Mouse (Mus musculus) kidney, embryonic 16.5 days (tissue): ENCODE data around the gene Ccdc122. TPM values are rescaled to one million over a fixed set of nuclear protein-coding genes. Genes with fewer than 3 reads are reported as not detected.
"Not testable (repeated sequence)": the region's sequence is repeated elsewhere in the genome, so short reads cannot be mapped to it uniquely, and the experiment has no call there.

Experiments used
- ATAC-seq: fragments of 200-750 bp; cut with Nextera tagmentation; 2 replicates; pipeline ENCODE4 v1.8.0; 2017; ENCODE audit warnings: moderate TSS enrichment; ENCODE audit not compliant: low FRiP score, low TSS enrichment
- H3K27ac ChIP-seq: fragments of 300-500 bp; sonication (generic); 2 replicates; pipeline ENCODE4 v1.5.1; 2014; ENCODE audit warnings: low read length
- H3K27me3 ChIP-seq: fragments of 300-500 bp; sonication (generic); 2 replicates; pipeline ENCODE4 v1.6.1; 2014; ENCODE audit warnings: low read length, control low read depth, mixed read lengths; ENCODE audit not compliant: insufficient read depth
- H3K36me3 ChIP-seq: fragments of 300-500 bp; sonication (generic); 2 replicates; pipeline ENCODE4 v1.6.1; 2014; ENCODE audit warnings: low read length, control low read depth, mixed read lengths; ENCODE audit not compliant: insufficient read depth
- H3K4me1 ChIP-seq: fragments of 300-500 bp; sonication (generic); 2 replicates; pipeline ENCODE4 v1.6.1; 2014; ENCODE audit warnings: low read length, control low read depth, mixed read lengths; ENCODE audit not compliant: insufficient read depth
- H3K4me2 ChIP-seq: fragments of 300-500 bp; sonication (generic); replicated peaks from 2 replicates; pipeline ENCODE4 v1.6.1; 2014; ENCODE audit warnings: low read depth, low read length
- H3K4me3 ChIP-seq: fragments of 300-500 bp; sonication (generic); 2 replicates; pipeline ENCODE4 v1.5.1; 2014; ENCODE audit warnings: mild to moderate bottlenecking, low read length
- H3K9ac ChIP-seq: fragments of 300-500 bp; sonication (generic); replicated peaks from 2 replicates; pipeline ENCODE4 v1.6.1; 2014; ENCODE audit warnings: low read length
- H3K9me3 ChIP-seq: fragments of 300-500 bp; sonication (generic); 2 replicates; pipeline ENCODE4 v1.6.1; 2016; ENCODE audit warnings: low read length, control low read depth
- WGBS: fragments of 180-500 bp; shearing (Covaris S2); extraction: QIAGEN DNeasy Blood & Tissue Kit; methylation state at CpG from one replicate; pipeline ENCODE4 v1.1.7; 2014; 5-methylcytosine and 5-hydroxymethylcytosine counted together
- polyA plus RNA-seq: library from polyadenylated mRNA; unstranded; fragments of >200 nt; fragmentation: Nextera tagmentation; extraction: Ambion mirVana; gene quantifications from 2 replicates; pipeline ENCODE4 v1.2.1, GENCODE M21; 2015

The Ccdc122 gene
- polyA plus RNA-seq = 1.2 and 2.2 TPM in 2 replicates

- peak; percentile 91 for ATAC-seq
- H3K4me3 ChIP-seq = peak within 1 kb of the TSS; percentile 56
- H3K9ac ChIP-seq = peak within 1 kb of the TSS; percentile 68
- under 1% methylated on average over 83 of the region's 86 CpGs for WGBS
- no peak within 1 kb of the TSS for H3K27ac ChIP-seq
- H3K4me1 ChIP-seq = peaks cover 4% of the 10 kb centered on the region; the same call in 1 of the 2 replicates
- H3K9me3 ChIP-seq = no peaks in the 10 kb centered on the region
- peak within 1 kb of the TSS; percentile 90 for H3K4me2 ChIP-seq
- no peaks in the 10 kb centered on the region for H3K36me3 ChIP-seq
- H3K27me3 ChIP-seq = no peaks in the 10 kb centered on the region
Measured at GRCm38 (mm10) chr14:77036226-77037046, at the start of gene Ccdc122, which contains the start of gene Lacc1. Gene Ccdc122 (plus strand): TSS chr14:77036772. Gene Lacc1 (minus strand): TSS chr14:77036904.

- not testable (repeated sequence) for H3K36me3 ChIP-seq, H3K4me2 ChIP-seq, H3K9me3 ChIP-seq, H3K4me1 ChIP-seq, ATAC-seq, H3K9ac ChIP-seq, H3K4me3 ChIP-seq, H3K27me3 ChIP-seq, H3K27ac ChIP-seq
- WGBS = 95% methylated on average over 2 of the region's 2 CpGs
Measured at GRCm38 (mm10) chr14:76990351-76990750, 46.2 kb upstream of the Ccdc122 start.

- Histone ChIP-seq H3K4me2 (peak overlapping the region; percentile 15; the same call in 1 of the 2 replicates), H3K27ac (peak overlapping the region; percentile 69), H3K4me3 (no peak overlapping the region), H3K27me3 (no peaks in the 10 kb centered on the region), H3K9ac (0 out of 2 replicates have a peak overlapping the region, but pooled peaks have one; percentile 24), H3K4me1 (peaks cover 28% of the 10 kb centered on the region), H3K9me3 (no peaks in the 10 kb centered on the region), H3K36me3 (no peaks in the 10 kb centered on the region)
- ATAC-seq = peak; percentile 91
- 25% methylated on average over 8 of the region's 8 CpGs for WGBS
Measured at GRCm38 (mm10) chr14:77004740-77005139, 31.8 kb upstream of the Ccdc122 start.

GRCm38 (mm10) chr14:77005566-77005965, 31.0 kb upstream of the Ccdc122 start:
- peak overlapping the region; percentile 69 for H3K27ac ChIP-seq
- H3K36me3 ChIP-seq = no peaks in the 10 kb centered on the region
- no peak overlapping the region for H3K9ac ChIP-seq
- no peak overlapping the region for H3K4me2 ChIP-seq
- no peak overlapping the region for H3K4me3 ChIP-seq
- H3K9me3 ChIP-seq = no peaks in the 10 kb centered on the region
- no peaks in the 10 kb centered on the region for H3K27me3 ChIP-seq
- 39% methylated on average over 5 of the region's 5 CpGs for WGBS
- ATAC-seq = no peak
- H3K4me1 ChIP-seq = peaks cover 28% of the 10 kb centered on the region

GRCm38 (mm10) chr14:77008238-77008637, 28.3 kb upstream of the Ccdc122 start:
- Histone ChIP-seq H3K9me3 (no peaks in the 10 kb centered on the region), H3K4me1 (peaks cover 28% of the 10 kb centered on the region), H3K9ac (no peak overlapping the region), H3K27ac (no peak overlapping the region), H3K4me3 (no peak overlapping the region), H3K36me3 (no peaks in the 10 kb centered on the region), H3K27me3 (no peaks in the 10 kb centered on the region), H3K4me2 (no peak overlapping the region)
- peak; percentile 41; the same call in 1 of the 2 replicates for ATAC-seq
- 12% methylated on average over 3 of the region's 3 CpGs for WGBS

- no peak overlapping the region for H3K9ac ChIP-seq
- 7% methylated on average over 3 of the region's 3 CpGs for WGBS
- ATAC-seq = peak; percentile 51; the same call in 1 of the 2 replicates
Measured at GRCm38 (mm10) chr14:77011804-77012203, 24.8 kb upstream of the Ccdc122 start.

GRCm38 (mm10) chr14:77016783-77017182, 19.8 kb upstream of the Ccdc122 start:
- H3K36me3 ChIP-seq, H3K27me3 ChIP-seq, H3K4me3 ChIP-seq, H3K27ac ChIP-seq, H3K9ac ChIP-seq, ATAC-seq, H3K9me3 ChIP-seq, H3K4me1 ChIP-seq: not testable (repeated sequence)
- 52% methylated on average over 12 of the region's 12 CpGs for WGBS
- H3K4me2 ChIP-seq = 0 out of 2 replicates have a peak overlapping the region, but pooled peaks have one; percentile 2

More at GRCm38 (mm10) chr14:77011804-77012203, 24.8 kb upstream of the Ccdc122 start:
- no peak overlapping the region for H3K4me3 ChIP-seq
- no peak overlapping the region for H3K27ac ChIP-seq
- H3K27me3 ChIP-seq = no peaks in the 10 kb centered on the region
- 0 out of 2 replicates have a peak, but pooled peaks cover 2% of the 10 kb centered on the region for H3K4me1 ChIP-seq
- H3K36me3 ChIP-seq = no peaks in the 10 kb centered on the region
- H3K4me2 ChIP-seq = no peak overlapping the region
- no peaks in the 10 kb centered on the region for H3K9me3 ChIP-seq

GRCm38 (mm10) chr14:77017211-77017610, 19.4 kb upstream of the Ccdc122 start:
- Histone ChIP-seq H3K4me1 (no peaks in the 10 kb centered on the region), H3K36me3 (no peaks in the 10 kb centered on the region), H3K4me2 (0 out of 2 replicates have a peak overlapping the region, but pooled peaks have one; percentile 2), H3K9ac (no peak overlapping the region), H3K27ac (no peak overlapping the region), H3K4me3 (no peak overlapping the region), H3K9me3 (no peaks in the 10 kb centered on the region), H3K27me3 (no peaks in the 10 kb centered on the region)
- ATAC-seq = no peak
- 86% methylated on average over 6 of the region's 6 CpGs for WGBS

- no peaks in the 10 kb centered on the region for H3K36me3 ChIP-seq
- no peak for ATAC-seq
- no peaks in the 10 kb centered on the region for H3K27me3 ChIP-seq
- WGBS = 81% methylated on average over 3 of the region's 3 CpGs
- no peak overlapping the region for H3K4me3 ChIP-seq
- H3K4me2 ChIP-seq = no peak overlapping the region
- no peaks in the 10 kb centered on the region for H3K9me3 ChIP-seq
- H3K27ac ChIP-seq = no peak overlapping the region
- no peaks in the 10 kb centered on the region for H3K4me1 ChIP-seq
- H3K9ac ChIP-seq = no peak overlapping the region
Measured at GRCm38 (mm10) chr14:77024499-77024898, 12.1 kb upstream of the Ccdc122 start.
